Mouse (Mus musculus): ENCODE results near the gene Synpo2l. TPM values are rescaled to one million over a fixed set of nuclear protein-coding genes. Genes with fewer than 3 reads are reported as not detected.
A peak's percentile ranks its signal among the peaks of the same experiment; 100 is the strongest.
"Not testable (repeated sequence)": the region's sequence is repeated elsewhere in the genome, so short reads cannot be mapped to it uniquely, and the experiment has no call there.

Gene Synpo2l
- polyA plus RNA-seq, 1 experiment: 0.09 TPM

DNA sequence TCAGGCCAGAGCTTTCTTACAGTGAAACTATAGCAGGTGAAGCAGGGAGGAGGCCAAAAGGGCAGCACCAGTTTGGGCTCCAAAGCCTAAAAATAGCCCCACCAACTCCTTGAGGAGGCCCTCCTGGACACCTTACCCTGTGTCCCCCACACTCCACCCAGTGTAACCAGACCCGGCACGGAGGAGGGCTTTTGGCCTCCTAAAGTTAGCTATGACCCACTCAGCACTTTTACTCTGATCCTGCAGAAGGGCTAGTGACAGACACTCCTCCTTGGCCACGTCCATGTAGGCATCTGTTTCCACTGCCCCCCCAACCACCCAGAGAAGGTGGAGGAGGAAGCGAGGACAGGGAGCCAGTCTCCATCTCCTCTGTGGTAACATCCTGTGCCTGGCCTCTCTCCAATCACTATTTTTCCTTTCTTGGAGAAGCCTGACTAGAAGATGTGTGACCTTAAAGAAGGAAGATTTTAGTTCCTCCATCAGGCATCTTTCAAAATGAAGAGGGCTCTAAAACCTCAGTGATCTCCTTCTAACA lies 16.4 kb downstream of the Synpo2l start:
- no peak for DNase-seq (ENCODE audit: low read depth, low spot score)
- WGBS: 66% methylated on average over 4 of the region's 4 CpGs

DNA sequence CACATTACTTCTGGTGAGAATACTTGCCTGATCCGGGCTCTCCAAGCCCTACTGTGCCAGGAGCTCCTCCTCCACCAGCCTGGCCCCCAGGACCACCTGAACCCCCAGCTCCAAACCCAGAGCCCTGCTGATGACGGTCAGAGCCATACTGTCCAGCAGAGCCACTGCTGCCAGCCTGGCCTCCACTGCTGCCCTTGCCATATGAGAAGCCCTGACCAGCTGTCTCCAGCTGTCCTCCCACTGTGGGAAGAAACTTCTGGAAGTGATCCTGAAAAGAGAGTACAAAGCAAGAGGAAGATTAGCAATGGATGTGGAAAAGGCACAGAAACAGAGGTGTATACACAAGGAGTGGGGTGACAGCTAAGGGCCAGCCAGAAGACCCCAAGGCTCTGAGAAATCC lies 17.2 kb downstream of the Synpo2l start:
- WGBS: 78% methylated on average over 2 of the region's 2 CpGs

GRCm38 (mm10) chr14:20646381-20646780 lies 21.8 kb downstream of the Synpo2l start:
- no peak for DNase-seq (ENCODE audit: low read depth, low spot score)

More for the DNA sequence above, 17.2 kb downstream of the Synpo2l start:
- no peak for DNase-seq (ENCODE audit: low read depth, low spot score)

- no peak for DNase-seq (ENCODE audit: low read depth, low spot score)
- whole genome bisulfite sequencing: 35% methylated on average over 3 of the region's 3 CpGs
Measured at GRCm38 (mm10) chr14:20645547-20645946, 22.6 kb downstream of the Synpo2l start.

- 12% methylated on average over 10 of the region's 10 CpGs for WGBS
- DNase-seq (ENCODE audit: low read depth, low spot score): no peak
Measured at GRCm38 (mm10) chr14:20641438-20641875, 26.7 kb downstream of the Synpo2l start.

- under 1% methylated on average over 73 of the region's 73 CpGs for WGBS
- DNase-seq (ENCODE audit: low read depth, low spot score): peak; percentile 92
Measured at GRCm38 (mm10) chr14:20640644-20641437, 27.3 kb downstream of the Synpo2l start, which contains the start of gene Usp54. Gene Usp54, minus strand, starts transcription at chr14:20641063.

DNA sequence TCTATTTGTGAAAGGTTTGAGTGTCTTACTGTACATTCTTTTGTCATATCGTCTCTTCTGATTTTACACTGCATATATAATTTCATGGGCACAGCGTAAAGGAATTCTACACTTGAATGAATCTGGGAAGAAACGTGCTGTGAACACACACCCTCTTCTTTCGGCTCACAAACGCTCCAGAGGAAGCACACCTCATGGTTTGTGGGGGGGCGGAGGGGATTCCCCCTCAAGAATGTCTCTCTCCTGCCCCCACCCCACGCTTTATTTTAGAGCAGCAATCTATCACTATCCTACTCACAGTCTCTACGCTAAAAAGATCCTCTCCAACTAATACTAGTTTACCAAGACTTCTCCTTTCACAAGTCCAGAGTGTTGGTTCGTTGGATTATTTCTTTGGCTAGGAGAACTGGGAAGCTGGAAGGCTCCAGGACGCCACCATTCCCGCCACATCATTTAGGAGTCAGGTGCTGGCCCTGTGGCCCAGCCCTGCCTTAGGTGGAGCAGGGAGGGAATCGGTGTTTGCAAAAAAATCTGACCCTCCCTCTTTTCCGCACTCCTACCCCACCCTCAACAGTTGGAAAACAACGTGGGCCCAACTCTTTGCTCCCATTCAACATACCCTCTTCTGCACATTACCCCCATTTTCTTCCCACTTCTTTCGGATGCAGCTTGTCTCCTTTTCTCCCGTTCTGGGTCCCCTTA lies 28.1 kb downstream of the Synpo2l start:
- DNase-seq (ENCODE audit: low read depth, low spot score): no peak
- WGBS: 3% methylated on average over 16 of the region's 16 CpGs

DNA sequence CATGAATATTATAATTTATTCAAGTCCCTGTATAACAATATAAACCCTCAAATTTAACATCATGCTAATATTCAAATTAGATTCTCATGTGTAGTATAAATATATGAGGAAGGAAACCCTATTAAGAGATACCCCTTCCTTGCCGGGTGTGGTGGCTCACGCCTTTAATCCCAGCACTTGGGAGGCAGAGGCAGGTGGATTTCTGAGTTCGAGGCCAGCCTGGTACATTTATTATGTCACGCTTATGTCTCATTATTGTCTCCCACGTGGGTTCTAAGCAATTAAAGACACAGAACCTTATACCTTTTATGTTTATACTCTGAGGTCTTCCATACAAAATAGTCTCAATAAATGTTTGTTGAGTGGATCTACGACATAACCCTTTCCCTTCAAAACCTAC lies 29.5 kb downstream of the Synpo2l start:
- 86% methylated on average over 6 of the region's 6 CpGs for WGBS
- DNase-seq (ENCODE audit: low read depth, low spot score): no peak

- no peak for DNase-seq (ENCODE audit: low read depth, low spot score)
- 76% methylated on average over 2 of the region's 2 CpGs for WGBS
Measured at GRCm38 (mm10) chr14:20637818-20638574, 30.2 kb downstream of the Synpo2l start.

DNA sequence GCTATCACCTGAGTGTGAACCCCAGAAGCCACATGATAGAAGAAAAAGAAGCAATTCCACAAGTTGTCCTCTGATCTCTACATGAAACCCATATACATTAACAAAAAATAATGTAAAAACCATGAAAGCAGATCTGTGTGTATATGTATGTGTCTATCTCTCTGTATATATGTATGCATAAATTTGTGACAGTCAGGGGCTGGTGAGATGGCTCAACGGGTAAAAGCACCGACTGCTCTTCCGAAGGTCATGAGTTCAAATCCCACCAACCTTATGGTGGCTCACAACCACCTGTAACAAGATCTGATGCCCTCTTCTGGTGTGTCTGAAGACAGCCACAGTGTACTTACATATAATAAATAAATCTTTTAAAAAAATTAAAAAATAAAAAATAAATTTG lies 31.2 kb downstream of the Synpo2l start:
- not testable (repeated sequence) for DNase-seq (ENCODE audit: low read depth, low spot score)
- 92% methylated on average over 3 of the region's 3 CpGs for WGBS

DNA sequence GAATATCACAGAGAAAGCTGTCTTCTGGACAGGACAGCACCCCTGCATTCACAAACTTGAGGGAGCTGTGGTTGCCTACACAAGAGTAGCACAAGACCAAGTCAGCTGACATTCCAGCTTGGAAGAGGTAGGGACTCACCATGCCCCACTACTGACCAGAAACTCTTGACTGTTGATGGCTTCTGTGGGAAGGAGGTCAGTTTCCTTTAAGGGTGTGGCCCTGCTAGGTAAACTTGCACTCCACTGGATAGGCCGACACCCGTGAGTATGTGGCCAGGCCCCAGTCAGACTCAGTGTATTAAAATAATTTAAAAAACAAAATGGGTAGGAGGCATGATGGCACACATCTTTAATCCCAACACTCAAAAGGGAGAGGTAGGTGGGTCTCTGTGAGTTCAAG lies 32.6 kb downstream of the Synpo2l start:
- no peak for DNase-seq (ENCODE audit: low read depth, low spot score)
- WGBS: 41% methylated on average over 2 of the region's 2 CpGs

- no peak for DNase-seq (ENCODE audit: low read depth, low spot score)
- WGBS: 29% methylated on average over 4 of the region's 4 CpGs
Measured at GRCm38 (mm10) chr14:20631253-20631652, 36.9 kb downstream of the Synpo2l start.

- no peak for DNase-seq (ENCODE audit: low read depth, low spot score)
- WGBS: 80% methylated on average over 3 of the region's 3 CpGs
Measured at GRCm38 (mm10) chr14:20626971-20627370, 41.2 kb downstream of the Synpo2l start.

DNA sequence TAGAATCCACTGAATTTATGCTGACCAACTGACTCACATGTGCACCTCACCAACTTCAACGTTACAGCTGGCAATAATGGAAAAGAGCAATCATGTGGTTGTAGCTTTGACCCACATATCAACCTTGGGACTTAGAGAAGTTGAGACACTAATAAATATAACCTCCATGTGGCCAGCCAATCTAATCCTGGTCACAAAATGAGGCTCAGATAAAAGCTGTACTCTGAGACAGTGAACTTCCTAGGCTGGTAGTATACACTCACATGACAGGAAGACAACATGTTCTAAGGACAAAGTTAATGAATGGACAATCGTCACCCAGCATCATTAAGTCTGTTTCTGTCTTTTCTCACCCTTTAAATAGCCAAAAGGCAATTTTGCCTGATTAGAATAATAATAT lies 41.7 kb downstream of the Synpo2l start:
- WGBS: 69% methylated on average over 2 of the region's 2 CpGs
- no peak for DNase-seq (ENCODE audit: low read depth, low spot score)

- 75% methylated on average over 3 of the region's 3 CpGs for WGBS
Measured at GRCm38 (mm10) chr14:20622907-20623306, 45.2 kb downstream of the Synpo2l start.

DNA sequence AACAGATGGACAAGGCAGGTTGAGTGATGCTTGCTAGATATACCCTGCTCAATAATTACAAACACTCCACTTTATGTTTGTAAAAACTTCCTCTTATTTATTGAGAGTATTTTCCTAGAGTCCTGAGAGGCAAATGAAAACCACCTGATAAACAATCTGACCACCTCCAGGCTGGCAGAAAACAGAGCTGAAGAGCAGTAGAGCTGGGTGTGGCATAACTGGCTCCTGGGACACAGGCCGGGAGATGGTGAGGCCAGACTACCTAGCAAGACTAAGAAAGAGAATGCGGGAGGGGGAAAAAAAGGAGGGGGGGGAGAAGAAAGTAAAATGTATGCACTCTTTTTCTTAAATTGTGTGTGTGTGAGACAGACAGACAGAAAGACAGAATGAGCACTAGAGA lies 45.7 kb downstream of the Synpo2l start:
- WGBS: 24% methylated on average over 2 of the region's 2 CpGs
- DNase-seq (ENCODE audit: low read depth, low spot score): no peak

More at GRCm38 (mm10) chr14:20622907-20623306, 45.2 kb downstream of the Synpo2l start:
- no peak for DNase-seq (ENCODE audit: low read depth, low spot score)

DNA sequence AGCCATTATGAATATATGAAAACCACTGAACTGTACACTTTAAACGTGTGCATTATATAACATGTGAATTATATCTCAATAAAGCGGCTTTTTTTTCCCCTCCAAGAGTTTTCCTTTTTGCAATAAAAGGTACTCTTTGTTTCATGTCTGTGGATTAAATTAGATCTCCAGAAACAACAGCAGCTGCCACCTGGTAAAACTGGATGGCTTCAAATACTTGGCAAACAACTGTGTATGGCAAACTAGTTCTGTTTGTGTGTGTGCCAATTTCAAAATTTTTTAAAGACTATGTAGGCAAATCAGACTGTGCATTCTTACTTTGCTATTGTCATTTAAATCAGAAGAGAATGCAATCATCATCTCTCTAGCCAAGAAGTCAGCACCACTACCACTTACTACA lies 46.3 kb downstream of the Synpo2l start:
- DNase-seq (ENCODE audit: low read depth, low spot score): no peak
- WGBS: 39% methylated on average over 2 of the region's 2 CpGs

GRCm38 (mm10) chr14:20619131-20619530 lies 49.0 kb downstream of the Synpo2l start:
- DNase-seq (ENCODE audit: low read depth, low spot score): no peak

DNA sequence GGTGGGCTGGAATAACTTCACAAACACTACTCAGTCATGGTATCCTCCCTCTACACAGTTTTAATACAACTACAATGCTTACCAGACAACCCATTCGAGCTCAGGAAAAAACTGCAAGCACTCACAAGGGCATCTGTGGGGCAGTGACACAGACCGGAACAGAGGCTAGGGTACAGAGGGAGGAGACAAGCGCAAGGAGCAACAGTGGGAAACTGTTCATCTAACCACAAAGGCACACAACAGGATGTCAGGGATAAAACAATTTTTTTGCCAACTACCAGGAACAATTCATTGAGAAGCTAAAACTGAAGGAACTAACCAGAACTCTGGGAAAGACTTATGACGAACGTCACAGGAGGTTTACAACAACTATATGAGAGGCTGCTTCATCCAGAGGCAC lies 49.9 kb downstream of the Synpo2l start:
- no peak for DNase-seq (ENCODE audit: low read depth, low spot score)
- 38% methylated on average over 5 of the region's 5 CpGs for whole genome bisulfite sequencing

DNA sequence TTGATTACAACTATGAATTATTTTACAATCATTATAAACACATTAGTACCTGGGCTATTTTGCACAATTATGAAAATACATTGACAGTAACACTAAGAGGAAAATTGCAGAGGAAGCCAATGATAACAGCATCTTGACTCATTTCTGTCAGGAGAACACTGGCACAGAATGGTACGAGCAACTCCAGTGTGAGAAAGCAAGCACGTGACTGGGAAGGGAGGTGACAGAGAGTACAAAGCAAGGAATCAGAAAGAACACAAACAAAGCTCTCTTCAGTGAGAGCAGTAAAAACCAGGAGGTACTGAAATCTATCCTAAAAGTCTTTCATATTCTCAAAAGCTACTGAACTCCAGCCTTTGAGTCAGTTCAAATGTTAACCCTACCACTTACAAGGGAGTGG lies 51.7 kb downstream of the Synpo2l start:
- 29% methylated on average over 2 of the region's 2 CpGs for WGBS
- no peak for DNase-seq (ENCODE audit: low read depth, low spot score)

Measured in large intestine, adult 2 months (tissue).